Mouse (Mus musculus) limb, embryonic 13.5 days (tissue): ENCODE measurements around the gene Slco2a1. TPM values are rescaled to one million over a fixed set of nuclear protein-coding genes. Genes with fewer than 3 reads are reported as not detected.

Experiments
- ATAC-seq: fragments of 200-750 bp; cut with Nextera tagmentation; 2 replicates; pipeline ENCODE4 v1.8.0; 2017; ENCODE audit warnings: low read depth, moderate number of reproducible peaks, moderate TSS enrichment; ENCODE audit not compliant: low FRiP score
- H3K27ac ChIP-seq: fragments of 300-500 bp; sonication (generic); 2 replicates; pipeline ENCODE4 v1.5.1; 2015; ENCODE audit warnings: inconsistent platforms, mild to moderate bottlenecking, moderate library complexity
- H3K27me3 ChIP-seq: fragments of 300-500 bp; sonication (generic); 2 replicates; pipeline ENCODE4 v1.6.1; 2015; ENCODE audit warnings: mild to moderate bottlenecking, inconsistent platforms
- H3K36me3 ChIP-seq: fragments of 300-500 bp; sonication (generic); 2 replicates; pipeline ENCODE4 v1.6.1; 2015; ENCODE audit warnings: inconsistent platforms, mild to moderate bottlenecking, moderate library complexity
- H3K4me1 ChIP-seq: fragments of 300-500 bp; sonication (generic); 2 replicates; pipeline ENCODE4 v1.6.1; 2015; ENCODE audit warnings: inconsistent platforms
- H3K4me2 ChIP-seq: fragments of 300-500 bp; sonication (generic); replicated peaks from 2 replicates; pipeline ENCODE4 v1.6.1; 2015; ENCODE audit warnings: inconsistent platforms, mild to moderate bottlenecking, moderate library complexity
- H3K4me3 ChIP-seq: fragments of 300-500 bp; sonication (generic); 2 replicates; pipeline ENCODE4 v1.5.1; 2015; ENCODE audit warnings: moderate library complexity, mild to moderate bottlenecking, inconsistent platforms
- H3K9ac ChIP-seq: fragments of 300-500 bp; sonication (generic); 2 replicates; pipeline ENCODE4 v1.6.1; 2015; ENCODE audit warnings: mild to moderate bottlenecking, inconsistent platforms
- H3K9me3 ChIP-seq: fragments of 300-500 bp; sonication (generic); 2 replicates; pipeline ENCODE4 v1.6.1; 2016; ENCODE audit warnings: inconsistent platforms
- WGBS: fragments of 180-500 bp; shearing (Covaris S2); methylation state at CpG from one replicate; pipeline ENCODE4 v1.1.7; 2015; 5-methylcytosine and 5-hydroxymethylcytosine counted together
- polyA plus RNA-seq: library from polyadenylated mRNA; unstranded; fragments of >200 nt; fragmentation: Nextera tagmentation; extraction: Ambion mirVana; gene quantifications from 2 replicates; pipeline ENCODE4 v1.2.1, GENCODE M21; 2015

Gene Slco2a1
- polyA plus RNA-seq, 1 experiment from 2014 or later, result 2.5 TPM

DNA sequence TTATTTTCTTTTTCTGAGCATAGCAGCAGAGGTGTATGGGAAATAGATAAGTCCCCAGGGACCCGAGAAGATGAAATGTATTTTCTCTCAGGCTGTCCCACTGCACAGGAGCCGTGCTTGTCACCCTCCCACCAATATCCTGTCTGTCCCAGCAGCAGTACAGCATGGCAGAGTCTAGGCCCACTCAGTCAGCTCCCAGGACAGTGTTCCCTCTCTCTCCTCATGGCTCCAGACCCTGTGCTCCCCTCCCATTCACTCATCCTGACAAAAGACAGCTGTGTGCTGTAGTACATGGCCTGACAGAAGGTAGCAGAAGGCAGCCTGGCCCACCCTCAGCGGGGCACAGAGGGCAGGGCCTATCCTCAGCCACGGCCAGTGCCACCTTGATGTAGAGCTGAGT is 155.4 kb downstream of the Slco2a1 start:
- ATAC-seq, result no peak

GRCm38 (mm10) chr9:103145351-103145750 is 156.8 kb downstream of the Slco2a1 start:
- no peak for ATAC-seq
- no peaks in the 10 kb centered on the region for H3K36me3 ChIP-seq
- peaks cover 11% of the 10 kb centered on the region for H3K4me1 ChIP-seq
- no peak overlapping the region for H3K27ac ChIP-seq
- H3K27me3 ChIP-seq, result no peaks in the 10 kb centered on the region
- 0 out of 2 replicates have a peak, but pooled peaks cover under 1% of the 10 kb centered on the region for H3K9me3 ChIP-seq
- H3K9ac ChIP-seq, result no peak overlapping the region
- 18% methylated on average over 5 of the region's 5 CpGs for WGBS
- no peak overlapping the region for H3K4me3 ChIP-seq
- no peak overlapping the region for H3K4me2 ChIP-seq

More for the DNA sequence above, 155.4 kb downstream of the Slco2a1 start:
- no peak overlapping the region for H3K9ac ChIP-seq
- no peak overlapping the region for H3K4me2 ChIP-seq
- H3K4me1 ChIP-seq, result peaks cover 14% of the 10 kb centered on the region
- H3K9me3 ChIP-seq, result no peaks in the 10 kb centered on the region
- H3K27me3 ChIP-seq, result no peaks in the 10 kb centered on the region
- WGBS, result 66% methylated on average over 4 of the region's 4 CpGs
- no peak overlapping the region for H3K27ac ChIP-seq
- no peak overlapping the region for H3K4me3 ChIP-seq
- no peaks in the 10 kb centered on the region for H3K36me3 ChIP-seq

Other genes starting within 250 kb of the Slco2a1 start
- 23.7 and 24.5 TPM in 2 replicates for gene Ryk, start 153.8 kb upstream of the Slco2a1 start, polyA plus RNA-seq
- gene Rab6b, start 123.1 kb downstream of the Slco2a1 start, polyA plus RNA-seq, result 5.6 and 6.1 TPM in 2 replicates
- 62.4 and 66.9 TPM in 2 replicates for gene Srprb, start 213.4 kb downstream of the Slco2a1 start, polyA plus RNA-seq
- gene Gm20425, start 241.6 kb downstream of the Slco2a1 start, polyA plus RNA-seq, result 1.2 and 1.3 TPM in 2 replicates
- gene Trf, start 241.7 kb downstream of the Slco2a1 start, polyA plus RNA-seq, result 14.7 and 22.8 TPM in 2 replicates